Comparison of ENCODE assay signal across 16 mouse cellular contexts in the genomic region with DNA sequence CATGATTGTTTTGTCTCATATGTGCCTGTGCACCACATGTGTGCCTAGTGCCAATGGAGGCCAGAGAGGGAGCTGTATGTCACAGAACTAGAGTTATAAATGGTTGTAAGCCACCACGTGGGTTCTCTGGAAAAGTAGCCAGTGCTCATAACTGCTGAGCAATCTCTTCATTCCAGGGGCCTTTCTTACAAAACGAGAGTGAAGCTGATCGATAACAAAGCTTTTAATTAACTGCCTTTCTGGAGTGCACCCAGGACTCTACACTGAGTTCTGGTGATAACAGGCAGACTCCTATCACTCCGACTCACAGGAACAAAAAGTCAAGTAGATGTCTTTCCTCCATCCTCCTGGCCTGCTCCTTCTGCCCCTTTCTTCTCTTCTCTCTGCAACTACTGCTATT. TPM values are rescaled to one million over a fixed set of nuclear protein-coding genes. Genes with fewer than 3 reads are reported as not detected.
DNase-seq lines count a peak whose midpoint lies in the region; ATAC-seq and TF ChIP-seq lines count a peak whose summit lies in the region.
"Not testable (repeated sequence)": the region's sequence is repeated elsewhere in the genome, so short reads cannot be mapped to it uniquely, and the experiment has no call there.
"Had no signal": no experiment of that assay in that cellular context is flagged by ENCODE, and none has a peak within 500 bp of the region (broad histone marks: within the 10 kb centered on the region; RNA-seq: fewer than 3 reads in every experiment).

No protein-coding gene starts in this region.

- not testable (repeated sequence) for H3K4me3 ChIP-seq in liver, embryonic 12.5 days; liver, embryonic 14.5 days (ENCODE audit: insufficient read depth in 1 of 2, low read depth in 2 of 2, low read length in 2 of 2); liver, embryonic 16.5 days (ENCODE audit: low read depth, low read length)

- WGBS in liver, embryonic 12.5 days (ENCODE audit: insufficient replicate concordance): no CpG with 5 or more reads among the region's 4 CpGs
- WGBS in liver, embryonic 14.5 days (ENCODE audit: insufficient replicate concordance): no CpG with 5 or more reads among the region's 4 CpGs
- WGBS in liver, embryonic 16.5 days (ENCODE audit: insufficient replicate concordance): no CpG with 5 or more reads among the region's 4 CpGs

- not testable (repeated sequence) for H3K9me3 ChIP-seq in liver, embryonic 12.5 days (replicated peaks); liver, embryonic 14.5 days (ENCODE audit: control insufficient read depth, low read length); liver, embryonic 16.5 days (replicated peaks; ENCODE audit: control insufficient read depth, low read length)

- not testable (repeated sequence) for H3K27ac ChIP-seq in liver, embryonic 12.5 days; liver, embryonic 14.5 days; liver, embryonic 16.5 days (ENCODE audit: low read length)

- not testable (repeated sequence) for H3K27me3 ChIP-seq in liver, embryonic 12.5 days (replicated peaks); liver, embryonic 14.5 days (ENCODE audit: control insufficient read depth, insufficient read depth, low read length); liver, embryonic 16.5 days (ENCODE audit: control insufficient read depth, insufficient read depth, low read depth, low read length)

- H3K4me1 ChIP-seq in liver, embryonic 12.5 days; liver, embryonic 14.5 days (replicated peaks; ENCODE audit: control insufficient read depth in 2 of 2, insufficient read depth in 2 of 2, low read length in 1 of 2); liver, embryonic 16.5 days (ENCODE audit: control insufficient read depth, low read depth, low read length): not testable (repeated sequence)

- not testable (repeated sequence) for H3K9ac ChIP-seq in liver, embryonic 12.5 days; liver, embryonic 14.5 days (replicated peaks); liver, embryonic 16.5 days (ENCODE audit: low read depth, low read length)

- not testable (repeated sequence) for TF ChIP-seq EP300 in liver, embryonic 14.5 days (IDR thresholded peaks at IDR 0.05; ENCODE audit: low read depth)

- peak; percentile 64 for ATAC-seq in common myeloid progenitor, adult 5-6 weeks (replicated peaks; ENCODE audit: low read depth, poor library complexity, severe bottlenecking)
- ATAC-seq in erythroid progenitor cell, adult 5-6 weeks (replicated peaks; ENCODE audit: low FRiP score, poor library complexity, severe bottlenecking): peak; percentile 68
- peak; percentile 84 for ATAC-seq in liver, embryonic 12.5 days
- peak; percentile 81 for ATAC-seq in liver, embryonic 14.5 days (ENCODE audit: insufficient read depth)
- peak; percentile 77 for ATAC-seq in liver, embryonic 16.5 days (ENCODE audit: low read depth)
- peak; percentile 41 for ATAC-seq in megakaryocyte, adult 5-6 weeks (ENCODE audit: poor library complexity, severe bottlenecking)
- peak; percentile 82 for ATAC-seq in megakaryocyte-erythroid progenitor cell, adult 5-6 weeks (replicated peaks; ENCODE audit: low FRiP score, low TSS enrichment, poor library complexity, severe bottlenecking)

- not testable (repeated sequence) for H3K36me3 ChIP-seq in liver, embryonic 12.5 days; liver, embryonic 14.5 days (replicated peaks; ENCODE audit: control insufficient read depth, insufficient read depth, low read depth); liver, embryonic 16.5 days (ENCODE audit: control insufficient read depth, insufficient read depth)

- TF ChIP-seq CTCF in liver, embryonic 14.5 days (IDR thresholded peaks at IDR 0.05; ENCODE audit: low read depth): not testable (repeated sequence)

- not testable (repeated sequence) for H3K4me2 ChIP-seq in liver, embryonic 12.5 days; liver, embryonic 14.5 days (ENCODE audit: low read depth); liver, embryonic 16.5 days (ENCODE audit: low read depth, low read length)

- not testable (repeated sequence) for DNase-seq in liver, embryonic 14.5 days (ENCODE audit: low read depth in 3 of 3, low spot score in 3 of 3)

RNA-seq across cellular contexts. Expression of a gene that starts 9.6 kb away (rescaled TPM):
- total RNA-seq in common myeloid progenitor, adult 5-6 weeks (2017): 24.0 and 48.0 TPM in 2 replicates
- 90.5 and 91.5 TPM in 2 replicates for total RNA-seq in erythroid progenitor cell, adult 5-6 weeks (2015; ENCODE audit: low replicate concordance)
- 43.6 and 72.8 TPM in 2 replicates for total RNA-seq in erythroid progenitor cell, adult 5-6 weeks (2017; ENCODE audit: low replicate concordance)
- polyA plus RNA-seq in liver, embryonic 12.5 days (2016; fragmentation: Nextera tagmentation; extraction: Ambion mirVana): 48.1 and 48.2 TPM in 2 replicates
- polyA plus RNA-seq in liver, embryonic 14.5 days (2012; rRNA removed): 14.6 and 21.3 TPM in 2 replicates
- polyA plus RNA-seq in liver, embryonic 14.5 days (2014; fragmentation: Nextera tagmentation; extraction: Ambion mirVana): 16.3 and 16.9 TPM in 2 replicates
- 26.8 and 27.5 TPM in 2 replicates for polyA plus RNA-seq in liver, embryonic 16.5 days (2015; fragmentation: Nextera tagmentation; extraction: Ambion mirVana)
- total RNA-seq in megakaryocyte, adult 5-6 weeks (2015): 82.8 and 84.3 TPM in 2 replicates
- total RNA-seq in megakaryocyte, adult 5-6 weeks (2017): 45.1 and 59.1 TPM in 2 replicates
- total RNA-seq in megakaryocyte-erythroid progenitor cell, adult 5-6 weeks (2014; fragmentation: Nextera tagmentation): 96.5 and 117 TPM in 2 replicates
- 26.7 and 35.7 TPM in 2 replicates for total RNA-seq in megakaryocyte-erythroid progenitor cell, adult 5-6 weeks (2017)

RNA-seq across cellular contexts. Expression of a gene that starts 9.9 kb away (rescaled TPM):
- 1.4 and 7.8 TPM in 2 replicates for total RNA-seq in common myeloid progenitor, adult 5-6 weeks (2017)
- total RNA-seq in erythroid progenitor cell, adult 5-6 weeks (2015; ENCODE audit: low replicate concordance): 14.8 TPM in 1 of 2 replicates, not detected in the other
- total RNA-seq in erythroid progenitor cell, adult 5-6 weeks (2017; ENCODE audit: low replicate concordance): 4.1 TPM in 1 of 2 replicates, not detected in the other
- 3.1 and 3.5 TPM in 2 replicates for polyA plus RNA-seq in liver, embryonic 12.5 days (2016; fragmentation: Nextera tagmentation; extraction: Ambion mirVana)
- polyA plus RNA-seq in liver, embryonic 14.5 days (2012; rRNA removed): 0.94 and 1.3 TPM in 2 replicates
- 2.1 and 2.9 TPM in 2 replicates for polyA plus RNA-seq in liver, embryonic 14.5 days (2014; fragmentation: Nextera tagmentation; extraction: Ambion mirVana)
- polyA plus RNA-seq in liver, embryonic 16.5 days (2015; fragmentation: Nextera tagmentation; extraction: Ambion mirVana): 1.5 and 4.6 TPM in 2 replicates
- total RNA-seq in megakaryocyte, adult 5-6 weeks (2015): 0.39 and 4.2 TPM in 2 replicates
- 0.81 TPM in 1 of 2 replicates, not detected in the other for total RNA-seq in megakaryocyte, adult 5-6 weeks (2017)
- total RNA-seq in megakaryocyte-erythroid progenitor cell, adult 5-6 weeks (2014; fragmentation: Nextera tagmentation): 6.5 and 7.7 TPM in 2 replicates
- total RNA-seq in megakaryocyte-erythroid progenitor cell, adult 5-6 weeks (2017): 3.3 TPM in 1 of 2 replicates, not detected in the other
- polyA plus RNA-seq: cerebellum, adult 2 months; embryonic facial prominence, embryonic 13.5 days; embryonic facial prominence, embryonic 15.5 days; forebrain, embryonic 16.5 days had no signal

RNA-seq across cellular contexts. Expression of a gene that starts 9.9 kb away (rescaled TPM):
- total RNA-seq in common myeloid progenitor, adult 5-6 weeks (2017): 6.8 and 11.6 TPM in 2 replicates
- total RNA-seq in erythroid progenitor cell, adult 5-6 weeks (2015; ENCODE audit: low replicate concordance): 2.2 and 2.9 TPM in 2 replicates
- 2.8 and 11.4 TPM in 2 replicates for total RNA-seq in erythroid progenitor cell, adult 5-6 weeks (2017; ENCODE audit: low replicate concordance)
- polyA plus RNA-seq in liver, embryonic 12.5 days (2016; fragmentation: Nextera tagmentation; extraction: Ambion mirVana): 4.1 and 5.0 TPM in 2 replicates
- 1.4 and 1.7 TPM in 2 replicates for polyA plus RNA-seq in liver, embryonic 14.5 days (2012; rRNA removed)
- polyA plus RNA-seq in liver, embryonic 14.5 days (2014; fragmentation: Nextera tagmentation; extraction: Ambion mirVana): 3.6 and 4.0 TPM in 2 replicates
- polyA plus RNA-seq in liver, embryonic 16.5 days (2015; fragmentation: Nextera tagmentation; extraction: Ambion mirVana): 1.7 and 2.7 TPM in 2 replicates
- total RNA-seq in megakaryocyte, adult 5-6 weeks (2015): 5.4 and 5.7 TPM in 2 replicates
- total RNA-seq in megakaryocyte, adult 5-6 weeks (2017): 7.0 and 8.3 TPM in 2 replicates
- 4.2 and 7.4 TPM in 2 replicates for total RNA-seq in megakaryocyte-erythroid progenitor cell, adult 5-6 weeks (2014; fragmentation: Nextera tagmentation)
- 10.1 and 11.8 TPM in 2 replicates for total RNA-seq in megakaryocyte-erythroid progenitor cell, adult 5-6 weeks (2017)

RNA-seq across cellular contexts. Expression of a gene that starts 21.4 kb away (rescaled TPM):
- 0.39 and 2.5 TPM in 2 replicates for total RNA-seq in common myeloid progenitor, adult 5-6 weeks (2017)
- total RNA-seq in erythroid progenitor cell, adult 5-6 weeks (2015; ENCODE audit: low replicate concordance): 5.4 TPM in 1 of 2 replicates, not detected in the other
- total RNA-seq in erythroid progenitor cell, adult 5-6 weeks (2017; ENCODE audit: low replicate concordance): 0.26 and 5.4 TPM in 2 replicates
- 4.2 and 4.9 TPM in 2 replicates for polyA plus RNA-seq in liver, embryonic 12.5 days (2016; fragmentation: Nextera tagmentation; extraction: Ambion mirVana)
- 1.0 and 2.7 TPM in 2 replicates for polyA plus RNA-seq in liver, embryonic 14.5 days (2012; rRNA removed)
- polyA plus RNA-seq in liver, embryonic 14.5 days (2014; fragmentation: Nextera tagmentation; extraction: Ambion mirVana): 2.6 and 3.1 TPM in 2 replicates
- 3.4 and 3.6 TPM in 2 replicates for polyA plus RNA-seq in liver, embryonic 16.5 days (2015; fragmentation: Nextera tagmentation; extraction: Ambion mirVana)
- 5.8 and 6.1 TPM in 2 replicates for total RNA-seq in megakaryocyte, adult 5-6 weeks (2015)
- total RNA-seq in megakaryocyte, adult 5-6 weeks (2017): 4.1 and 4.2 TPM in 2 replicates
- total RNA-seq in megakaryocyte-erythroid progenitor cell, adult 5-6 weeks (2014; fragmentation: Nextera tagmentation): 1.1 and 14.5 TPM in 2 replicates
- 5.1 and 7.2 TPM in 2 replicates for total RNA-seq in megakaryocyte-erythroid progenitor cell, adult 5-6 weeks (2017)

RNA-seq across cellular contexts. Expression of a gene that starts 52.8 kb away (rescaled TPM):
- total RNA-seq in common myeloid progenitor, adult 5-6 weeks (2017): 2.6 TPM in 1 of 2 replicates, not detected in the other
- total RNA-seq in erythroid progenitor cell, adult 5-6 weeks (2015; ENCODE audit: low replicate concordance): not detected in 2 replicates
- not detected in 2 replicates for total RNA-seq in erythroid progenitor cell, adult 5-6 weeks (2017; ENCODE audit: low replicate concordance)
- polyA plus RNA-seq in liver, embryonic 12.5 days (2016; fragmentation: Nextera tagmentation; extraction: Ambion mirVana): 0.97 and 2.9 TPM in 2 replicates
- polyA plus RNA-seq in liver, embryonic 14.5 days (2012; rRNA removed): 0.61 TPM in 1 of 2 replicates, not detected in the other
- polyA plus RNA-seq in liver, embryonic 14.5 days (2014; fragmentation: Nextera tagmentation; extraction: Ambion mirVana): 0.57 and 0.98 TPM in 2 replicates
- 0.14 and 0.74 TPM in 2 replicates for polyA plus RNA-seq in liver, embryonic 16.5 days (2015; fragmentation: Nextera tagmentation; extraction: Ambion mirVana)
- 0.80 TPM in 1 of 2 replicates, not detected in the other for total RNA-seq in megakaryocyte, adult 5-6 weeks (2015)
- total RNA-seq in megakaryocyte, adult 5-6 weeks (2017): not detected in 2 replicates
- 0.96 and 11.1 TPM in 2 replicates for total RNA-seq in megakaryocyte-erythroid progenitor cell, adult 5-6 weeks (2014; fragmentation: Nextera tagmentation)
- total RNA-seq in megakaryocyte-erythroid progenitor cell, adult 5-6 weeks (2017): 6.2 TPM in 1 of 2 replicates, not detected in the other
- total RNA-seq: adrenal gland, adult 18-20 months; adrenal gland, adult 8-10 months; adrenal gland, postnatal 36 days had no signal
- polyA plus RNA-seq: embryonic facial prominence, embryonic 11.5 days; embryonic facial prominence, embryonic 13.5 days; Patski had no signal
